Mouse (Mus musculus) gastrocnemius, postnatal 4 days (tissue): ENCODE data around the gene Dlg5. TPM values are rescaled to one million over a fixed set of nuclear protein-coding genes. Genes with fewer than 3 reads are reported as not detected.

Experiments
- DNase-seq, 2 experiments: peaks; one replicate each; pipeline ENCODE4 v3.0.0; 2021 to 2022; ENCODE audit warnings: low spot score in 2 of 2, mixed read lengths in 2 of 2
- total RNA-seq, 2 experiments: library from RNA; stranded (reverse); gene quantifications; 2 replicates each; pipeline ENCODE4 v1.2.3; 2021

The Dlg5 gene
- total RNA-seq, 2 experiments from 2014 or later: 27.4 to 28.8 TPM

DNA sequence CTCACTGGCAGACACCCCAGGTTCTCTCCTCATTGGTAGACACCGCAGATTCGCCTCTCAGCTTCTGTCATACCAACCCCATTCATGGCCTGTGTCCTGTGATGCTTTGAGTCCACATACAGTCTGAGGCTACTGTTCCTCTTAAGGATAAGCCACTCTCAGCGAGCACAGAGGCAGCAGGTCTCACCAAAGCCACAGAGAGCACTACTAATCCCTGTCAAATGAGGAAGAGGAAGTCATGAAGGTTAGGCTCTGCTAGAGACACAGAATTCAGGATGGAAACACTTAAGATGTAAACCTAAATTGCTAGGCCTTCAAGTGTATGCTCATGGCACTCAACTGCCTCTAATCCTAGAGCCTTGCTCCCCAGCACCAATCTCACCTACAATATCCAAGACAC, 9.8 kb downstream of the Dlg5 start:
- no peak for DNase-seq

DNA sequence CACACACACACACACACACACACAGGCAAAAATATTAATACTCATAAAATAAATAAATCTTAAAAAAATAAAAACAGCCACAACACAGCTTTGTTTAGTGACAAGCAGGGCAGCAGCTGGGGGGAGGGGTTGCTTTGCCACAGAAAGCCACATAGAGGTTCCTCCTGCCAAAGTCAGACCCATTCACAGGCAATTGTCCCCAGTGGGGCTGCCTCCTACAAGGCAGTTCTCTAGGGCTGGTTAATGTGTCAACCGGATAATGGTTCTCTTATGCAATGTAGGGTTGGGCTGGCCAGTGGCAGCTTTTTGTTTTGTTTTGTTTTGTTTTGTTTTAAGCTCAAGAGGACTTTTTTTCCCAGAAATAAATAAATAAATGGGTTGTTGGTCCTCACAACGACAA, 11.3 kb downstream of the Dlg5 start:
- DNase-seq: no peak

DNA sequence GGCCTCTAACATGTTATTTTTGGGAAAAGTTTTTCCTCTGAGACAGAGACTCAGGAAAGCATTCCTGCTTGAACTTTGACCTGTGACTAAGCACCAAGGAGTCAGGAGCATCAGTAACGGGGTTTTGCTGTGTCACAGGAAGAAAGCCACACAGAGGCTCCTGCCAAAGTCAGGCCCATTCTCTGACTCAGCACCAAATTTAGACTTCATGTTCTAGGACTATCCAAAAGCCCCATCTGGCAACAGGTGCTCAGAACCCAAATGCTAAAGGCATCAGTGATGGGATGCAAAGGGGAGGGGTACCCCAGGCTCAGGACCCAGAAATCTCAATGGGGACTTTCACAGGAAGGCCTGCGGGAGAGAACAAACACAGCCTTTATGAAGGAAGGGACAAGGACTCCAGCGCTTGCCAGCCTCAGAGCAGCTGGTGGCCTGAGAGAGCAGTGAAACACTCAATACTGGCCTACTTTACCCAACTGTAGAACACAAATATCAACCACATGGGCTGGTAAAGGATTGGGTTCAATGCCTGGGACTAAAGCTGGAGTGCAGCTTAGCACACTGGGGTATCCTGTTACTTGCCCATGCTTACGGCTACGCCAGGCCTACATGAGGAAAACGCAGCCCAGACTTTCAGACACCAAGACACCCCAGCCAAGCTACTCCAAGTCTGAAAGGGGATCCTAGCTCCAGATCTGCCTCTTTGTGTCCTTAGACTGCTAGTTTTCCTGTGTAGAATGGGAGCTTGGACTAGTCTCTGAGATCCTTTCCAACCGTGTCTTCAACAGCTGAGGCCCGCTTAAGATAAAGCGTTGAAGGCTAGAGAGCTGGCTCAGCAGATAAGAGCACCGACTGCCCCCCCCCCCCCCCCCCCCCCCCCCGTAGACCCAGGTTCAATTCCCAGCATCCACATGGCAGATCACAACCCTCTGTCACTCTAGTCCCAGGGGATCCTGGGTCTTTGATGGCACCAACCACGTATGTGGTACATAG, 12.8 kb downstream of the Dlg5 start:
- DNase-seq: no peak

DNA sequence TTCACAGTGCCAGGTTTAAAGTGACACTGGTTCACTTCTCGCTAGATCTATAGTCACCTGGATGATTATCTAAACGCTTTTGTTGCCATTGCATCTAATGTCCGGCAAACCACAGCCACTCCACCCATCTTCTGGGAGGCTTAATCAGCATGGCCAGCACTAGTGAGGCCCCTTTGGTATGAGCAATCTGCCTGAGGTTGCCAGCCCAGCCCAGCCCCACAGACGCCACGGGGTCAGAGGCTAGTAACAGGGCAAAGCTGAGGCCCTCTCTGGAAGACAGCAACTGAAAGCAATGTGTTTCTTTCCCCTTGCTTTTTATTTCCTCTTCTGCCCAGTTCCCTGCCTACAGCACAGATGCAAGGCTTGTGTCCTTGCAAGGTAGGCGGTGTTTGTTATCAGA, 17.2 kb downstream of the Dlg5 start:
- no peak for DNase-seq

DNA sequence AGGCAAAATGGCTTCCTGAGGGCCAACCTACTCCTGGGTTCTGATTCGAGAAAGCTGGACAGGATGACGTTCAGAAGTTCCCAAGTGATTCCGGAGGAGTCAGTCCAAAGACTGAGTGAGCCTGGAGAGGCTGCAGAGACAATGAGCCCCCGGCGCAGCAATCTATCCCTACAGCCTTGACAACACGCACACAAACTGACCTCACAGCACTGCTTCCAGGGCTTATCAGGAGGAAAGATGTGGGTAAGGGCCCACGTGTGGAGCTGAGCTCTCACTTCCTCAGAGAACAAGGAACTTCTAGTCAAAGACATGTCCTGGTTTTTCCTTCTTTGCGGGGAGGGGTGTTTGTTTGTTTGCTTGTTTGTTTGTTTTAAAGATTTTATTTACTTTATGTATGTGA, 18.7 kb downstream of the Dlg5 start:
- DNase-seq: no peak

DNA sequence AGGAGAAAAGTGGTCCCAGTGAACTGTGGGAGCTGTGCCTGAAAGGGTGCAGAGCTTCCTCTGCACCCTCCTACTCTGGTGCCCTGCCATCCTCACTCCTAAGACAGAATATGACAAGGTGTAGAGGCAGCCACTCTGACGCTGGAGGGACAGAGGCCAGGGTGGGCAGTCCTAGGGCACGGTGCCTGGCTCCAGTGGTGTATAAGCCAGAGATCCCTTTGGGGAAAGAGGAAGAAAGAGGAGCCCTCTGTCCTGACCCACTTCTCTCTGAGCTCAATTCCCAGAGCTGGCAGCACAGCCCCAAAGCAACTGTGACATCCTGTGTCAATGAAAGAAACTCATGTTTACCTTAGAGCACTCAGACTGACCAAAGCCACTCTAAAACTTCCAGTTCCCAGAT, 19.4 kb downstream of the Dlg5 start:
- no peak for DNase-seq

DNA sequence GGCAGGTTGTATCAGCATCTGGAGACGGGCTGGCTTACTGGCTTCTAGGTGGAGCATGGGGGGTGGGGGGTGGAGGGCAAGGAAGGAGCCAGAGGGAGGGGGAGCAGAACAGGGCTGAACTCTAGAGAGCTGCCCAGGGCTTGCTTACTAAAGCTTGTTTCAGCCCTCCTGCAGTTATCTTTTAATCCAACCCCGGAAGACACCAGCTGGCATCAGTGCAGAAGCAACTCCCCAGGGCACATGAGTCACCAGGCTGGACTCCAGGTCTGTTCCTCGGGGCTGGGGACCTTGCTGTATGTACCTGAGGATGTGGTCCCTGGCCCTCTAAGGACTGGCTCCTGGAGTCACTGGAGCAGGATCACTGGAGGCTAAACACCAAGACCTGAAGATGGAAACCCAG, 23.0 kb downstream of the Dlg5 start:
- DNase-seq: no peak

DNA sequence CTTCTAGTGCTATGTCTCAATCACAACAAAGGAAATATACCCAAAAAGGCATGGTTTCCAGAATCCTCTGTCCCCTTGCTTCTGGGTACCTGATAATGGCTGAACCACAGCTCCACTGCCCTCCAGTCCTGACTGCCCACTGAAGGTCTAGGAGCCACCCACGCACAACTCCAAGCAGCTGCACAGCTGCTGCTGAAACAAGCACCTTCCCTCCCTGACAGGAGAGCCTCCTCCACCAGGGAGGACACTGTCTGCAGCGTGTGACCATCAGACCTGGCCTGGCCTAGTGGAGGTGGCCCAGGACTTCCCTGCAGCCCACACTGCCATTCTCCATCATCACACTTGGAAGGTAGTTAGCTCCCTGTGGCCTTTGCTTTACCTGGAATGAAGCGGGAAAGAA, 23.4 kb downstream of the Dlg5 start:
- DNase-seq: no peak

DNA sequence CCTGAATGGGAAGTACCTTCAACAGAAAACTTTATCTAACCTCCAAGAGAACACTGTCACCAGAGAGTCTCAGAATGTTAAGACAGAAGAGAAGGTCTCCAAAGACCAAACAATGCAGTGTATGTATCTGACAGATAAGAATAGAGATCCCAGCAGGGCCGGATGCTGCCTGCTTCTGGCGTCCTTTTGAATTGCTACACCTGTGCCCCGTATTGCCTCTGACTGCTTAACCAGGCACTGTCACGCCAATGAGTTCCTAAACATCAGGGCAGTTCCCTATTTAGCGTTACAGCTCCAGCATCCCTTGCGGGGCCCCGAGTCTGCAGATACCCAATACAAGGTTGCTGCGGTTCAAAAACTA, 28.4 kb downstream of the Dlg5 start:
- DNase-seq: no peak

DNA sequence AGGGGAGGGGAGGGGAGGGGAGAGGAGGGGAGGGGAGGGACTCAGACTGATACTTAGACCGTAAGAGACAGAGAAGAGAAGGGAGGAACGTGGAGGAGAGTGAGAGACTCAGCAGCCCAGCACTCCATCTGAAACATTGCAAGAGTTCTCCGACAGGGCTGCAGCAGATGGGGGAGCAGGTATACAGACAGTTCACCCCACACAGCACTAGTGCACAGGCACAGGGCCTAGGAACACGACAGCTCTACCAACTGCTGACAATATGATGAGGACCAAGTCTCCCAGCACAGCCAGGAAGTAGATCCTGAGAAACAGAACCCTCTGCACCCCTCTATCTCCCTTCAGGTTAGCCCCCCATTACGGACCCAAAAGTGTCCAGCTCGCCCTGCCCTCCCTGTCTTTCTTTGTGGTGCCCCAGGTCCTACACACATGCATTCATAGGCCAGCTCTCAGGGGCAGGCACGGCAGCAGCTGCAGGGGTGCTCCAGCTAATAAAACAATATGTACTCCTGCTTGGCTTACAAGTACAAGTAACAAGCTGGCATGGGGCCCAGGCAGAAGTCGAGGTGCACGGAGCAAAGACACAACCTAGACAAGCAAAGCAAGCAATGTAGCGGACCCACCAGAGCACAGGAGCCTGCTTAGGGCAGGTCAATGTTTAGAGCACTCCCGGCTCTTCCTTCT, 28.9 kb downstream of the Dlg5 start:
- no peak for DNase-seq

DNA sequence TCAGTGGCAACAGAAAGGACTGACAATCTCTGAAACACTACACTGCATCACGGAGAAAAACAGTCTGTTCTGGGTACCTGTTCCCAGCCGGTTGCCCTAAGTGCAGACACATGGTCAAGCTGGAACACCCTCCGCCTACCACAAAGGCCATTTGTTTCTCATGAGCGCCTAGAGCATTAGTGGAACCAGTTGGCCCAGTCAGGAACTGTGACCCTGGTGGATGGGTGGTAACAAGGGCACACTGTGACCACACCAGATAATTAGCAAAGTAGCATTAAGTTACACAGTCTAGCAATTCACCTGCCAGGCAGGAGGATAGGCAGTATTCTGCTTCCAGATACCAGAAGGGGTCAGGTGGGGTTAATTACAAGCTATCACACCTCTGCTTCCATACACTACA, 29.7 kb downstream of the Dlg5 start:
- no peak for DNase-seq

DNA sequence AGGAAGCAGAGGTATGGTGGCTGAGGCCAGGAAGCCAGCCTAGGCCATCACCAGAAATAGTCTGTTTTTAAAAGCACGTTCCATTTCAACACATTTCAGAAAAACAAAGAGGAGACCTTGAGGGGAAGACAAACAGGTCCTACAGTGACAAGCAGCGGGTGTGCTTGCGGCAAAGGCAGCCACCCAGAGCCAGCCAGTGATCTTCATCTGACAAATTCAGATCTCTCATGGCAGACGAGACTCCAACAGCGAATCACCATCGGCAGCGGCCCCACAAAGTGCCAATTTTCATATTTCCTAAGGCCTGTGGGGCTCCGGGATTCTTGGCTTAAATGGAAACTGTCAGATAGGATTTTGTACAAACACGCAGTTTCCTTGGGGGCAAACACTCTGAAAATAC, 31.3 kb downstream of the Dlg5 start:
- no peak for DNase-seq

DNA sequence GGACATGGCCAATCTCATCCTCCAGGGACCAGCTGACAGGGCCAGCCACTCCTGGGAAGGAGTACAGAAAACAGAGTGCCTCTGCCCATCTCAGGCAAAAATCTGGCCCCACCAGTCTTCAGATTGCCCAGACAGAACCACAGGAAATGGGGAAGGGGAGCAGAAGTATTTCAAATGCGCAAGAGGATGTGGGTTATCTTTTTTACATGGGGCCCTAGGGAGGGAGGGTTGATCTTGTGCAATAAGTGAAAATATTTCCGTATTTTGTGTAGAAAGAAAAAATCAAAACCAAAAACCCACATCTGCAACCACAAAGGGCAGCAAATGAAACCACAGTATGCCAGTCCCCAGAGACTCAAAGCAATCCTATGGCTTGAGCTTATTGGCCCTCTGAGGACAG, 32.4 kb downstream of the Dlg5 start:
- DNase-seq: no peak

DNA sequence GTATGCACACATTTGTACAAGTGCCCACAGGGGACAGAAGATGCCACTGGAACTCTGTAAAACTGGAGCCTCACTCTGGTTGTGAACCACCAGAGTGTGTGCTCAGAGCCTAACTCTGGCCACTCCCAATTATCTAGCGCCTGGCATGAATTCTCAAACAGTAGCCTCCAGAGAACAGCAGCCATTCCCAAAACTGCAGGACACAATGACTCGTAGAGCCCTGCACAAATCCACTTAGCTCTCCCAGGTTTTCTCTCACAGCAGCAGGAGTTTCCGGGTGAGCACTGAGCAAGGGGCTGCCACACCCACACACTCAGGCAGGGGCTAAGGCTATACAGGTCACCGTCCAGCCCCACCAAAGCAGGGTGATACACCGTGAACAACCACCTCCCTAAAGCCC, 32.9 kb downstream of the Dlg5 start:
- no peak for DNase-seq

DNA sequence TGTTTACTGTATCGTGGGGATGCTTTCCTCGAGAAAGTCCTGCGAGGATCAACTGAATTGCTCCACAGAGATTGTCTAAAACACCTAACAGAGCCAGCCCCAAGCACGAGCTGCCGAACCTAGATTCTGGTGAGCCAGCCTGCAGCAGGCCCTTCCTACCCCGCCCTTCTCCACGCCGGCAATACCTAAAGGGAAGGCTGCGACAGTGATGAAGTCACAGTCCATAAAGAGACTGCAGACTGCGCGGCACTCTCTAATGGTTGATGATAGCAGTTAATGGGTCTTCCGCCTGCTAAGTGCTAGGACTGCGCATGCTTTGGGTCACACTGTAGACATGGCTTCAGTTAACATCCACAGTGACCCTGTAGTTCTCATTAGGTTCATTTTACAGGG, 38.4 kb downstream of the Dlg5 start:
- no peak for DNase-seq

DNA sequence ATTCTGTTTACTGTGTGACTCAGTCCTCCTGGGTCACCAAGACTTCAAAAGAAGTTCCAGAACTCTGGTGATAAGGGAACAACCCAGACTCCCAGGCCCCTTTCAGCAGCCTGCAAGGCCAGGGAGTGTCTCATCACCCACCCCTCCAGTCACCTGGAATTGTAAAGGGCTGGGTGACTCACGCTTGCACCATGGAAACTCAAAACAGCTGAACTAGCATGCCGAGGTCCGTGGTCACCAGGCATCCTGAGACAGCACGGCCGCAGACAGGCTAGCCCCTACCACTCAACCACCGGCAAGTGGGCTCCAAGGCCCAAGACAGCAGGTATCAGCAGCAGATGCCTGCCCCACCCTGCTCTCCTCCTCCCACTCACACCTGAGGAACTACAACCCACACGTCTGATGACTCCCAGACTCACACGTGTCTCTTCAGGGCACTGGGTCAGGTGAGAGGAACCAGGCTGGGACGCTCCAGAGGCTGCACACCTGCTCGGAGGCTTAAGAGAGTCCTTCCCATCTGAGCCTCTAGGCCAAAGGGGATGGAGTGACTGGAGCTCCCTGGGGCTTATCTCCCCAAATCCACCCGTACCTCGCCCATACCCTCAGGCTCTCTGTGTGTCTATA, 38.9 kb downstream of the Dlg5 start:
- no peak for DNase-seq

DNA sequence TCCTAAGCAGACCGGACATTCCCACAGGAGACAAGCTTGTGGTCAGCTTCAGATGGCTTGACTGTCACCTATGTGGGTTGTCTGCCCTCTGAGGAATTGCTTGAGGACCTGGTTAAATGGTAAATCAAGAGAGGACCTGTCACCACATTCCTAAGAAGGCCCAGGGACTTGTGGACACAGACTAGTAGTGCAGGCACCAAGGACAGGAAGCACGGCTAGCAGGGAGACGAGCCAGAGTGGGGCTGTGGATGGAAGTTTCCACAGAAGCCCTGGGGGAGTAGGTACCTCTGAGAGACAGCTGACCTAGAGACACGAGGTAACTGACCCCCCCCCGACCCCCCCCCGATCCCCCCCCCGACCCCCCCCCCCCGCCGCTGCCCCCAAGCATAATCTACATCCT, 39.4 kb downstream of the Dlg5 start:
- DNase-seq: no peak

DNA sequence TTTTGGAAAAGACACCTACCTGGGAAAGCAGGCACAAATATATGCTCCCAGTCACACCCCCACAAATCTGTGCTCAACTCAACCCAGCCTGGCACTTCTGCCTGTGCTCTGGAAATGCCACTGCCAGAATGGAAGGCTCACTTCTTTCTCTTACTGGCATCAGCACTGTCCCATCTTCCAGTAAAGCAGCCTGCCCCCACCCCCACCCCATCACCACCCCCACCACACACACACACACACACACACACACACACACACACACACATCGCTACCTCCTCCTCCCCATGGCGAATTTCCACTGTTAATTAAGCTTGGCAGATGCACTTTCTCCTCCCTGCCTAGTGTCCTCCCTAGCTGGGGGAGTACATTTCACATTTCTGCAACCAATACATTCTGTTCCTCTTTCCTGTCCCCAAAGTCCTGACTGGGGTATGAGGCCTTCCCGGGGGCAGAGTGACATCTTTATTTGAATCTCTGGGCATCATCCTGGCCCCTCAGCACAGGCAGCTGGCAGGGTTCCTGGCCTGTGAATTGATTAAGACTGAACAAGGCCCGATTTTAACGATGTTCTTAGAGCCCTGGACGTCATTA, 40.3 kb downstream of the Dlg5 start:
- no peak for DNase-seq

DNA sequence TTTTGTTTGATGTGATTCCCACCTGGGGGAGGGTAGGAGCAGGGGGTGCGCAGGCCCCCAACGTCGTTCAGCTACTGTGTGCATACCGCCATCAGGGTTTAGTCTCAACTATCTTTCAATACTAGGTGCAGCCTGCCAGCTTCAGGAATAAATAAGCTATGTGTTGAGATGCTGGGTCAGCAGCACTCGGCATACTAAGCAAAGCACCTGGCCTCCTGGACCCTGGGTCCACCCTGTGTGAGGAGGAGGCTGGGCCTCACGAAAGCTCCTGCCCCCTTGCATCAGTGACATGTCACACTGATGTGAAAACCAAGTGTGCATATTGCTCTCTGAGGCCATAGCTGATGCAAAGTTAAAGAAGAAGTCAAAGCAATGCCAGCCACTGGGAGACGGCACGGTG, 42.5 kb downstream of the Dlg5 start:
- DNase-seq: no peak

DNA sequence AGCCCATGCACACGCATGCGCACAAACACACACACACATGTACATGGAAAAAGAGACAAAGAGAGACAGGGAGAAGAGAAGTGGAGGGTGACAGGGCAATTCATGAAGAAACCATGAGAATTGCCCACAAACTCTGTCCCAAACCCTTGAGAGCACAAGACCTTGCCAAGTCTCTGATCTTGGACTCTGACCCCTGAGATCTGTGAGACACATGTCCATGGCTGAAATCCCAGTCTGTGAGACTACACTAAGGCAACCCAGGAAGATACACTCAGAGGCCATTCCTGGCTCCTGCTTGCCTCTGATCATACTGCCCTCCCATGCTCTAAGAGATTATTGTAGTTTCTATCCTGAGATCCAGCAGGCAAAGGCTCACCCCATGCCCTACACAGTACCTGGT, 44.9 kb downstream of the Dlg5 start:
- DNase-seq: no peak

DNA sequence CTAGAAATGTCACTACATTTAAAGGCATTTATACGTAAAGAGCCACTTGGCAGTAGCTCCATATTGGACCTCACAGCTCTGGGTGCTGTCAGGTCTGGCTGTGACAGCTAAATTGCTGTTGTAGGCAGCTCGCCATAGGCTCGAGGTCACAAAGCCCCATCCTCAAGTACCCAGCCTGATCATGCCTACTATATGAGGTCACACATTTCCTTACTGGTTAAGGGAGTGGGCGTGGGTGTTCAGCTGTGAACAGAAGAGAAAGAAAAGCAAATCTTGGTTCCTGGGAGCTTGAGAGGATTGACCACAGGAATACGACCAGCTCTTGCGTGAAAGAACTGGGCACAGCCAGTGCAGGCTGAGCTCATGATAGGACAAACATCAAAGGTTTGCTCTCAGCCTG, 46.0 kb downstream of the Dlg5 start:
- no peak for DNase-seq

DNA sequence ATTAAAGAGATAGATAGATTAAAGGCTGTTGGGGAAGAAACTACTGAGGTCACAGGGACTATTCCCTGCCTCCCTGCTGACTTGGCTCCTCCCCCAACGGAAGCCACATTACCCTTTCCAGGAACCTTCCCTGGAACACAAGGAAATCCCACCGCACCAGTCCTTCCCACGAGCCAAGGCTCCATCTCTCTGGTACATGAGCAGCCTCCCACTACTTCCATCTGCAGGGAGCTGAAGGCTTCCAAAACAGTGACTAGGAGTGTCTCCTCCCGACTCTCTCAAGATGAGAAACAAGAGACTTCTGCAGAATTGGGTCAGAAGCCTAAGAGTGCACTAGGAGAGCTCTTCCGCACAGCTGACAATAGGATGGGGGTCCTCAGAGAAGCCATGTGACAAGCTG, 47.9 kb downstream of the Dlg5 start:
- DNase-seq: no peak
